ENCODE assay signal across 8 mouse cellular contexts in genomic region chr3:95281216-95282126, GRCm38 (mm10). TPM values are rescaled to one million over a fixed set of nuclear protein-coding genes. Genes with fewer than 3 reads are reported as not detected.
DNase-seq lines count a peak whose midpoint lies in the region; ATAC-seq and TF ChIP-seq lines count a peak whose summit lies in the region.

Gene Mindy1 (plus strand): TSS chr3:95281345.
Gene Prune1 (minus strand): TSS chr3:95282076.

- peak within 1 kb of the TSS; percentile 72 for H3K9ac ChIP-seq in ES-Bruce4 (ENCODE audit: low read depth, poor library complexity, severe bottlenecking)
- peak within 1 kb of the TSS; percentile 87 for H3K9ac ChIP-seq in forebrain, embryonic 14.5 days (ENCODE audit: low read length)
- H3K9ac ChIP-seq in neural tube, embryonic 15.5 days (replicated peaks): peak within 1 kb of the TSS; percentile 75

- under 1% methylated on average over 53 of the region's 53 CpGs for WGBS in forebrain, embryonic 14.5 days
- under 1% methylated on average over 53 of the region's 53 CpGs for WGBS in neural tube, embryonic 15.5 days

- H3K9me3 ChIP-seq in ES-Bruce4 (replicated peaks; ENCODE audit: control insufficient read depth, insufficient read depth, low read length, poor library complexity, severe bottlenecking): no peaks in the 10 kb centered on the region
- H3K9me3 ChIP-seq in forebrain, embryonic 14.5 days (replicated peaks; ENCODE audit: control insufficient read depth, low read length): no peaks in the 10 kb centered on the region
- no peaks in the 10 kb centered on the region for H3K9me3 ChIP-seq in neural tube, embryonic 15.5 days (replicated peaks)

- TF ChIP-seq POLR2A in ES-Bruce4 (IDR thresholded peaks at IDR 0.05; ENCODE audit: insufficient read depth, low read length): no peak

- intact Hi-C loops in heart, postnatal 14 days (cut with DNase I): loop anchor here (2.0 kb wide), 1 partner anchor 33 kb away; the partner anchor contains the start of gene Cers2

- ATAC-seq in cerebellum, adult (ENCODE audit: insufficient number of reproducible peaks, low FRiP score, low TSS enrichment): peak; percentile 70
- peak; percentile 94 for ATAC-seq in forebrain, embryonic 14.5 days
- peak; percentile 90 for ATAC-seq in neural tube, embryonic 15.5 days (ENCODE audit: low FRiP score)

- peak within 1 kb of the TSS; percentile 86 for H3K4me3 ChIP-seq in ES-Bruce4 (ENCODE audit: low read depth, low read length)
- H3K4me3 ChIP-seq in forebrain, embryonic 14.5 days (ENCODE audit: low read depth, low read length): peak within 1 kb of the TSS; percentile 67
- peak within 1 kb of the TSS; percentile 59 for H3K4me3 ChIP-seq in neural tube, embryonic 15.5 days (replicated peaks)

- DNase-seq in forebrain, embryonic 14.5 days (ENCODE audit: low spot score): peak; percentile 99
- peak; percentile 98 to 99 for DNase-seq in heart, postnatal 14 days
- DNase-seq in layer of hippocampus, adult 11-12 months (ENCODE audit: low spot score): peak; percentile 99
- DNase-seq in lung, adult 18-20 months: peak; percentile 99
- peak; percentile 99 for DNase-seq in testis, postnatal 14 days (ENCODE audit: low spot score)

- no peak for TF ChIP-seq EP300 in ES-Bruce4 (IDR thresholded peaks at IDR 0.05; ENCODE audit: insufficient read depth, low read depth, low read length)

- no peaks in the 10 kb centered on the region for H3K36me3 ChIP-seq in ES-Bruce4 (ENCODE audit: control insufficient read depth, insufficient read depth, low read length, poor library complexity, severe bottlenecking)
- H3K36me3 ChIP-seq in forebrain, embryonic 14.5 days (ENCODE audit: control insufficient read depth, insufficient read depth, low read length): 0 out of 2 replicates have a peak, but pooled peaks cover 3% of the 10 kb centered on the region
- H3K36me3 ChIP-seq in neural tube, embryonic 15.5 days: no peaks in the 10 kb centered on the region

- peaks cover 2% of the 10 kb centered on the region for H3K4me1 ChIP-seq in ES-Bruce4 (ENCODE audit: control insufficient read depth, insufficient read depth, low read length)
- peaks cover 11% of the 10 kb centered on the region for H3K4me1 ChIP-seq in forebrain, embryonic 14.5 days (ENCODE audit: control insufficient read depth, insufficient read depth, low read length)
- peaks cover 36% of the 10 kb centered on the region for H3K4me1 ChIP-seq in neural tube, embryonic 15.5 days

- no peak for TF ChIP-seq CTCF in ES-Bruce4 (IDR thresholded peaks at IDR 0.05; ENCODE audit: low read depth, low read length)

- H3K27ac ChIP-seq in ES-Bruce4 (ENCODE audit: insufficient read depth, low read length): peak within 1 kb of the TSS; percentile 95
- peak within 1 kb of the TSS; percentile 95 for H3K27ac ChIP-seq in forebrain, embryonic 14.5 days (ENCODE audit: low read depth, low read length)
- H3K27ac ChIP-seq in neural tube, embryonic 15.5 days (replicated peaks): peak within 1 kb of the TSS; percentile 86

- H3K4me2 ChIP-seq in forebrain, embryonic 14.5 days (ENCODE audit: low read length): peak within 1 kb of the TSS; percentile 63
- H3K4me2 ChIP-seq in neural tube, embryonic 15.5 days: peak within 1 kb of the TSS; percentile 76

- no peaks in the 10 kb centered on the region for H3K27me3 ChIP-seq in ES-Bruce4 (ENCODE audit: control insufficient read depth, insufficient read depth, low read length, poor library complexity, severe bottlenecking)
- H3K27me3 ChIP-seq in forebrain, embryonic 14.5 days (replicated peaks; ENCODE audit: control insufficient read depth, insufficient read depth, low read length): no peaks in the 10 kb centered on the region
- no peaks in the 10 kb centered on the region for H3K27me3 ChIP-seq in neural tube, embryonic 15.5 days (replicated peaks)

RNA-seq across cellular contexts. Expression of gene Mindy1, which starts in this region (rescaled TPM):
- 43.6 and 48.0 TPM in 2 replicates for polyA plus RNA-seq in ES-Bruce4 (2011; ENCODE audit: insufficient read depth, insufficient read length, low read depth, missing spikeins)
- polyA plus RNA-seq in forebrain, embryonic 14.5 days (2014; fragmentation: Nextera tagmentation; extraction: Ambion mirVana): 48.6 and 50.7 TPM in 2 replicates
- 10 to 100 TPM; 22.3 to 25.8 TPM for total RNA-seq in heart, postnatal 14 days (2021)
- 37.3 and 37.4 TPM in 2 replicates for polyA plus RNA-seq in neural tube, embryonic 15.5 days (2015; fragmentation: Nextera tagmentation; extraction: Ambion mirVana)

RNA-seq across cellular contexts. Expression of gene Prune1, which starts in this region (rescaled TPM):
- 42.9 and 43.9 TPM in 2 replicates for polyA plus RNA-seq in ES-Bruce4 (2011; ENCODE audit: insufficient read depth, insufficient read length, low read depth, missing spikeins)
- 40.7 and 42.7 TPM in 2 replicates for polyA plus RNA-seq in forebrain, embryonic 14.5 days (2014; fragmentation: Nextera tagmentation; extraction: Ambion mirVana)
- 10 to 100 TPM; 19.8 to 20.4 TPM for total RNA-seq in heart, postnatal 14 days (2021)
- polyA plus RNA-seq in neural tube, embryonic 15.5 days (2015; fragmentation: Nextera tagmentation; extraction: Ambion mirVana): 57.3 and 61.7 TPM in 2 replicates

Comparison
In these comparisons a context has a peak if more than half of its experiments do, and no peak if none do; other contexts are left out.
1. Peak in every context shown above with its lines: DNase-seq, ATAC-seq, H3K4me3 ChIP-seq and H3K27ac ChIP-seq.